Mouse (Mus musculus): ENCODE data around the gene Serpina1d.
"Not testable (repeated sequence)": the region's sequence is repeated elsewhere in the genome, so short reads cannot be mapped to it uniquely, and the experiment has no call there.

Gene Serpina1d

GRCm38 (mm10) chr12:103773246-103773851 lies at the start of gene Serpina1d:
Gene Serpina1d (minus strand): TSS chr12:103773592.
- not testable (repeated sequence) for DNase-seq (ENCODE audit: low spot score)

DNA sequence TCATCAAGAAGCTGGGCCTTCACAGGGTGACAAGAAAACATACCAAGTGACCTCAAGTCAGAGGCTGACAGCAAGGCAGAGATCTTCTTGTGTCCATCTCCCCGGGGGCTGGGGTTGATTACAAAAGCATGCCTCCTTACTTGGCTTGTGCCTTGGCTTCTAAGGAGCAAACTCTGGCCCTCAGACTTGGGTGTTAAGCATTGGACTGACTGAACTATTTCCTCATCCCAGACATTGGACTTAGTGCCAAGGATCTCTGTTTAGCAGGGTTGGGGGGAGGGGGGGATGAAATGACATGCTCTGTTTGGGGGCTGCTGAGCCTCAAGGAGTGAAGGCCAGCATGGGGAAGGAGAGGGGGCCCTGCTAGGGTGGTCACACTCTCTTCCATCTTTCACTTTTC lies 2.8 kb downstream of the Serpina1d start:
- not testable (repeated sequence) for DNase-seq (ENCODE audit: low spot score)

DNA sequence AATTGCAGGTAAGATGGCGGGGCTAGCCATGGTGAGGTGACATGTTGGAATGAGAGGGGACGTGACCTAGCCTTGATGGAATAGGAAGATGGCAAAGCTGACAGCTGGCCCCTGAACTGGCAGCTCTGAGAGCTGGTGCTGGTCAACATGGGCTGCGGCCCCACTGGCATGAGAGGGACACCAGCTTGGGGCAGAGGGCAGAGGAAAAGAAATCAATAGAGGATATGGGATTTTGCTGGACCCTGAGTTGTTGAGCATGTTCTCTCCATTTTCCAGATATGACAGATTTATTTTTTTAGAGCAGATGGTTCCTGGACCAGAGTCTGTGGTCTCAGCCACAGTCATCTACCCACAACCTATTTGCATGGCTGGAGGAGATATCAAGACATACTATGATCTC lies 10.3 kb downstream of the Serpina1d start:
- DNase-seq (ENCODE audit: low spot score), result not testable (repeated sequence)

GRCm38 (mm10) chr12:103760316-103760715 lies 13.1 kb downstream of the Serpina1d start:
- DNase-seq (ENCODE audit: low spot score), result not testable (repeated sequence)

DNA sequence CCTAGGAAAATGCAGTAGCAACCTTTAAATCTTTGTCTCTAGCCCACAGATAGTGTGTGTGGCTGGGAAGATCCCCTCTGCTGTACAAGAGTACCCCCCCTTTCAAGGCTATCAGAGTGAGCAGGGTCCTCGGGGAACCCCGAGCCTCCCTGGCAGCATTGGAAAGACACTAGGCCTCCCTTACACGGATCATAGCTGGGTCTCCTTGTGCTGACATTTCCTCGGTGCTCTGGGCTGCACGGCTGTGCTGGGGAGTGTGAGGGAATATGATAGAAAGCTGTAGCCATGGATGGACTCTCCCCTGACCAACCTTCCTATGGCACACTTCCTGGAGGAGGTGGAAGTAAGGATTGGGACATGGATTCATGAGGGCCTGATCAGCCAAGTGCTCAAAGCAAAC lies 27.4 kb downstream of the Serpina1d start:
- not testable (repeated sequence) for DNase-seq (ENCODE audit: low spot score)

DNA sequence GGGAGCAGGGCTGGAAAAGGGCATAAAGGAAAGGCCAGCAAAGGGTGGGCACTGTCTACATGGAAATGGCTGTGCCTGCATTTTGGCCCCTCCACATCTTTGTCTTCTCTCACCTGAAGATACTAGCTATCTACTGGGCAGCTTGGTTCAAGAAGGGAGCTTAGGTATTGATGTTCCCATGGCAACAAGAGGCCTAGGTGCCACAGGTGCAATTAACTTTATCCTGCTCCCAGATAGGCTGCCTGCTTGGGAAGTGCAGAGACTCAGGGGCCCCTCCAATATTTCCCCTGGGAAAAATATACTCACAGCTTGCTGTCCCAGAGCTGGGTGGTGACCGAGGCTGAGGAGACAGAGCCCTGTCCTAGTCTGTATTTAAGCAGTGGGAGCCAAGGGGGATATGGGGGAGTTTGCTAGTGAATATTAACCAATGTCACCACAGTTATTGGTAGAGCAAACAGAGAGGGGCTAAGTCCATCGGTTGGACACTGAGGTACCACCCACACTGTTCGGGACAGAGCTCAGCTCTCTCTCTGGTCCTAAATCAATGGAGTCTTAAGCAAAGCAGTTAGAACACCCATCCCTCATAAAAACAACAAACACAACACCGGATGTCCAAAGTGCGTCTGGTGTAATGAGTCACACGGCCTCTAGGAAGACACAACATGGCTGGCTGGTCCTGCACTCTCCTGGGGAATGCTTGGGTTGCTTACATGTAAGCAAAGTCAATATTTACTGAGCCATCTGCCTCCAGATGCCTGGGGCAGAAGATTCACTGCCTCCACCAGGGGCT lies 35.4 kb downstream of the Serpina1d start:
- not testable (repeated sequence) for DNase-seq (ENCODE audit: low spot score)

DNA sequence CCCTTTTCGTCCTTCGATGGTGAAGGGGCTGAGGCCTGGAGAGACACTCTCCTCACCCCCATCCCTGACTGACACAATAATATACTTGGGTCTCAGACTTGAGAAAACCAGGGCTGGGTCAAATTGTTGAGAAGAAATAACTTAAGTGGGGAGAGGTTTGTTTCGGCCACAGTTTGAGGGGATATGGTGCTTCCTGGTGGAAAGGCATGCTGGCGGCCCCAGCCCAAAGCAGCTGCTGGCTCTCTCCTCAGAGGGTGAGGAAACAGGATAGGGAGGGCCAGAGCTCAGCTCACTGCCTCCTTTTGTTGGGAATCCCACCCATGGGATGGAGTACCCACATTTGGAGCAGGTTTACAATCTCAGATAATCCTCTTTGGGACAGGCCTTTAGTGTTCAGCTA lies 37.8 kb downstream of the Serpina1d start:
- not testable (repeated sequence) for DNase-seq (ENCODE audit: low spot score)

DNA sequence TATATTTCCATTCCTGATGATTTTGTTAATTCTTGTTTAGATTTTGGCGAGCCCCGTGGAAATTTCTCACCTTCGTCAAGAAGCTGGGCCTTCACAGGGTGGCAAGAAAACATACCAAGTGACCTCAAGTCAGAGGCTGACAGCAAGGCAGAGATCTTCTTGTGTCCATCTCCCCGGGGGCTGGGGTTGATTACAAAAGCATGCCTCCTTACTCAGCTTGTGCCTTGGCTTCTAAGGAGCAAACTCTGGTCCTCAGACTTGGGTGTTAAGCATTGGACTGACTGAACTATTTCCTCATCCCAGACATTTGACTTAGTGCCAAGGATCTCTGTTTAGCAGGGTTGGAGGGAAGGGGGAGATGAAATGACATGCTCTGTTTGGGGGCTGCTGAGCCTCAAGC lies 38.3 kb downstream of the Serpina1d start:
- DNase-seq (ENCODE audit: low spot score), result not testable (repeated sequence)

Data from layer of hippocampus, adult 9-10 months (tissue).